Mouse (Mus musculus): ENCODE measurements around the gene Opcml.

DNA sequence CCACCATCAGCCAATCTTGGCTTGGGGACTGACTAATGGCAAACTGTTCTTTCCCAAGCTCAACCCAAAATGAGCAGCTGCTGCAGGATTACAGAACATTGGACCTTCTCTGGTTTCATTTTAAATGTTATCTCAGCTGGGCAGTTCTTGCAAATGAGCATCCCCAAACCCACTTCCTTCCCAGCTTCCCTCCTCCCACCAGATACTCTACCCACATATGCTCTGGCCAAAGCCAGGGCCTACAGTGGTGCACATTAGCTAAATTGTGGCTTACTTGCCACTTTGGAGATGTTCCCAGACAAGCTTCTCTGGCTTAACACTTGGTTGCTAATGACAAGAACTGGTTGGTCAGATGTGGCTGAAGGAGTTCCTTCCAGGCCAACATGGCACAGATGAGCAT, 311.4 kb downstream of the Opcml start:
- no peak for TF ChIP-seq GATA1 (IDR thresholded peaks at IDR 0.05; ENCODE audit: low read length)
- TF ChIP-seq TAL1 (IDR thresholded peaks at IDR 0.05; ENCODE audit: low read length), result no peak

Data from erythroblast, embryonic 14.5 days (primary cell).